Comparison of ENCODE assay signal across 9 mouse cellular contexts in the genomic region with DNA sequence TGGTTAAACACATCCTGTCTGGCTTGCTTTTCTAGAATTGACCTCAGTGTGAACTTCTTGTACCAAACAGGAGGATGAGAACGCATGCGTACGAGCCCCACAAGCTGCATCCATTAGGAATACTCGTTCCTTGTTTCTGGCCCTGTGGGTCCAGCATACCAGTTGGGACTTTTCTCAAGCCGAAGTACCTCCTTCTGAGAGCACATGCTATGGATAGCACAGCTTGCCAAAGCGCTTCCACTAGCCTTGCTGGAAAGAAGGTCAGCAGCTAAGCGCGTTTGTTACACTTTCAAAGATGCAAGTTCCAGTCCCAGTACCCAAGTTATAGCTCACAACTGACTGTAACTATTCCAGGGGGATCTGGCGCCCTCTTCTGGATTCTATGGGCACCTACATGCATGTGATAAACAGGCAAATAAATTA.
DNase-seq lines count a peak whose midpoint lies in the region; ATAC-seq and TF ChIP-seq lines count a peak whose summit lies in the region.
"Had no signal": no experiment of that assay in that cellular context is flagged by ENCODE, and none has a peak within 500 bp of the region (broad histone marks: within the 10 kb centered on the region; RNA-seq: fewer than 3 reads in every experiment).

No protein-coding gene starts in this region.

- H3K9ac ChIP-seq in liver, postnatal 0 days (replicated peaks): no peak overlapping the region
- H3K9ac ChIP-seq in intestine, embryonic 15.5 days: no peak overlapping the region
- H3K9ac ChIP-seq: liver, embryonic 15.5 days had no signal

- no peak overlapping the region for H3K4me2 ChIP-seq in liver, postnatal 0 days (ENCODE audit: low read depth, low read length)
- H3K4me2 ChIP-seq in intestine, embryonic 15.5 days (replicated peaks): no peak overlapping the region
- H3K4me2 ChIP-seq: liver, embryonic 15.5 days had no signal

- H3K27me3 ChIP-seq in liver, postnatal 0 days (ENCODE audit: insufficient read depth, low read length): no peaks in the 10 kb centered on the region
- no peaks in the 10 kb centered on the region for H3K27me3 ChIP-seq in intestine, embryonic 15.5 days (replicated peaks)
- H3K27me3 ChIP-seq: liver, embryonic 15.5 days had no signal

- no peak overlapping the region for H3K27ac ChIP-seq in liver, postnatal 0 days (ENCODE audit: low read depth)
- peak overlapping the region; percentile 52; the same call in 1 of the 2 replicates for H3K27ac ChIP-seq in intestine, embryonic 15.5 days
- H3K27ac ChIP-seq in olfactory bulb, adult 2 months (ENCODE audit: insufficient read depth, low read depth, low read length): peak overlapping the region; percentile 20; the same call in 1 of the 2 replicates
- H3K27ac ChIP-seq: liver, embryonic 15.5 days had no signal

- no peaks in the 10 kb centered on the region for H3K9me3 ChIP-seq in liver, postnatal 0 days (ENCODE audit: low read length)
- H3K9me3 ChIP-seq in intestine, embryonic 15.5 days: no peaks in the 10 kb centered on the region
- H3K9me3 ChIP-seq: liver, embryonic 15.5 days had no signal

- H3K36me3 ChIP-seq in liver, postnatal 0 days (replicated peaks; ENCODE audit: insufficient read depth, low read length): no peaks in the 10 kb centered on the region
- H3K36me3 ChIP-seq in intestine, embryonic 15.5 days: no peaks in the 10 kb centered on the region
- H3K36me3 ChIP-seq: liver, embryonic 15.5 days had no signal

- peak; percentile 9 for DNase-seq in CD4-positive, CD25-positive, alpha-beta regulatory T cell, adult 2 months (ENCODE audit: low read depth, low spot score)
- no peak for DNase-seq in liver, postnatal 0 days
- DNase-seq in liver: no peak
- no peak for DNase-seq in Muller cell, postnatal 12 days (ENCODE audit: inconsistent ontology term)

- no peak for TF ChIP-seq POLR2A in olfactory bulb, adult 2 months (IDR thresholded peaks at IDR 0.05; ENCODE audit: insufficient read depth, low read depth, low read length)

- H3K4me1 ChIP-seq in liver, postnatal 0 days (ENCODE audit: insufficient read depth): no peaks in the 10 kb centered on the region
- H3K4me1 ChIP-seq in intestine, embryonic 15.5 days (replicated peaks): peaks cover 2% of the 10 kb centered on the region; the same call in 1 of the 2 replicates
- peaks cover 7% of the 10 kb centered on the region; the same call in 1 of the 2 replicates for H3K4me1 ChIP-seq in olfactory bulb, adult 2 months (ENCODE audit: control insufficient read depth, insufficient read depth, low read length)
- H3K4me1 ChIP-seq: liver, embryonic 15.5 days had no signal

- 62% methylated on average over 9 of the region's 9 CpGs for WGBS in liver, postnatal 0 days (ENCODE audit: insufficient replicate concordance)
- WGBS in intestine, embryonic 15.5 days: 48% methylated on average over 9 of the region's 9 CpGs
- WGBS in olfactory bulb, adult 2 months: 36% methylated on average over 9 of the region's 9 CpGs

- no peak for TF ChIP-seq EP300 in liver, postnatal 0 days (IDR thresholded peaks at IDR 0.05; ENCODE audit: low read depth)

- H3K4me3 ChIP-seq in liver, postnatal 0 days (ENCODE audit: low read depth, low read length): no peak overlapping the region
- no peak overlapping the region for H3K4me3 ChIP-seq in intestine, embryonic 15.5 days (replicated peaks)
- no peak overlapping the region for H3K4me3 ChIP-seq in olfactory bulb, adult 2 months (ENCODE audit: insufficient read depth, low read depth, low read length)
- H3K4me3 ChIP-seq: liver, embryonic 15.5 days had no signal

- TF ChIP-seq CTCF in liver, postnatal 0 days (IDR thresholded peaks at IDR 0.05; ENCODE audit: low read depth): peak; percentile 47
- TF ChIP-seq CTCF in olfactory bulb, adult 2 months (IDR thresholded peaks at IDR 0.05; ENCODE audit: insufficient read depth, low read depth, low read length): no peak

- ATAC-seq in CD4-positive, CD25-positive, alpha-beta regulatory T cell, adult 4 months: no peak
- no peak for ATAC-seq in liver, postnatal 0 days
- ATAC-seq in intestine, embryonic 15.5 days: peak; percentile 73
- no peak for ATAC-seq in erythroblast, adult 5-6 weeks (replicated peaks; ENCODE audit: low FRiP score, poor library complexity, severe bottlenecking)
